Mouse (Mus musculus) liver (tissue): ENCODE measurements around the gene Ankrd55.

Experiments
- DNase-seq: peaks from one replicate; pipeline ENCODE4 v3.0.0-alpha.2; 2020; ENCODE audit warnings: mixed read lengths

Gene Ankrd55

DNA sequence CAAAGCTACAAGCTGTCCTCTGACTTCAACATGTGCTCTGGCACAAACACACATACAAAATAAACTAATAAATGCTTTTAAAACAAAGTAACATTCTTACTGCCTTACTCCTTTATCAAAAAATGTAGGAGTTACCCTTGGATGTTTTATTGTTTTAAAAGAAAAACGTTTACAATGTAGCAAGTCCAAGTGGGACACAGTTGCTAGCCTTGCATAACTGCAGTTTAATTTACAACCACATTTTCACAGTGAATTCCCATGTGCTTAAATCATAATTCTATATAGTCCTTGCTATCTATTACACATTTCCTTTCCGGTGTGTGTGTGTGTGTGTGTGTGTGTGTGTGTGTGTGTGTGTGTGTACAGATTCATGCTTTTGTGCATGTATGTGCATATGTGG lies 57.3 kb downstream of the Ankrd55 start:
- DNase-seq = no peak

DNA sequence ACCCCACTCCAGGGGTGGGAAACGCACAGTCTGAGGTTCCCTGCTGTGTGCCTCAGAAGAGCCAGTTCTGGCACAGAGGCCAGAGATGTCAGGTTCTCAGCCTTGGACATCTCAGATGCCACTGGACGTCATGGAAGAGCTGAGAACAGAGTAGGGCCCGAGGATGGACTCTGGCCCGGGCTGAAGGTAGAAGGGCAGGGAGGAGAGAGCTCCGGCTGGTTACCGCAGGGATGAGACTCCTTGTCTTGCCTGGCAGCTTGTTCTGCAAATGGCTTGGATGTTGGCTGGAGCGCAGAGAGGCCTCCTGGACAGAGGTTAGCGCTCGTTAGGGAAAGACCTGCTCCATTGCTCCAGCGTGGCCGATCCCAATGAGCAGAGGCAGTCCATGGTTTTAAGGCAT lies 57.8 kb downstream of the Ankrd55 start:
- no peak for DNase-seq

DNA sequence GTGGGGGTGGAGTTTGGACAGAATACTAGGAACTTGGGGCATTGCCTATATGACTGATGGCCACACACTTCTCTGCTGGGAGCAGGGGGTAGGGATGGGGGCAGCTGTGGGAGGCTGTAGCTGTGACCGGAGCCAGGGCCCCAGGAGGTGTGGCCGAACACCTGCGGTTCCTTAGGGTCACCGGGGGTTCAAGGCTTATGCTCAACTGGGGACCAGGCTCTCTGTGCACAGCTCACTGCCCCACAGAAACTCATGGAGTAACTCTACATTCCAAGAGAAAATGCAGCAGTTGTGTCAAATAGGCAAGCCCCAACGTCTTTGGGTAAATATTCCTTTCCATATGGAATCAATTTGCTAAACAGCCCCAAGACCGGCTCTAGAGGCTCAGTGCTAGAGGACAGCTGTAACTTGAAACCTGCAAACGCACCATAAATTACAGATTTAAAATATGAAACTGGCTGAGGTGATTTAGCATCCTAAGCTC lies 58.5 kb downstream of the Ankrd55 start:
- DNase-seq = no peak

DNA sequence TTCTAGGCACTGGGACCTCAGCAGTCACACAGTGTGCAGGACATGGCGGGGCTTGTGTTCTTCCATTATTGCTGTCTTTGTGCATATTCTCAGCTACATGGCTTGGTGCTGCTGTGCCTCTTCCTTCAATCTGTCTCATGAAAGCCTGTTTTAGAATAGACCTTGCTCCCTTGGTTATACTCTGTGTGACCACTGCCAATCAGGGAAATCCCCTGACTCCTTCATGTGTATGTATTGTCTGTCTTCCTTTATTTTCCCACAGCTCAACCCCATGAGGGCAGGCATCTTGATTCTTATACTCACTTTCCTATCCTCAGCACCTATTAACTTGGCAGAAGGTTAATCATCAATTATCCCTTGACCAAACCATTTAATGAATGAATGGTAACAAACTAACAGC lies 60.0 kb downstream of the Ankrd55 start:
- DNase-seq = no peak

DNA sequence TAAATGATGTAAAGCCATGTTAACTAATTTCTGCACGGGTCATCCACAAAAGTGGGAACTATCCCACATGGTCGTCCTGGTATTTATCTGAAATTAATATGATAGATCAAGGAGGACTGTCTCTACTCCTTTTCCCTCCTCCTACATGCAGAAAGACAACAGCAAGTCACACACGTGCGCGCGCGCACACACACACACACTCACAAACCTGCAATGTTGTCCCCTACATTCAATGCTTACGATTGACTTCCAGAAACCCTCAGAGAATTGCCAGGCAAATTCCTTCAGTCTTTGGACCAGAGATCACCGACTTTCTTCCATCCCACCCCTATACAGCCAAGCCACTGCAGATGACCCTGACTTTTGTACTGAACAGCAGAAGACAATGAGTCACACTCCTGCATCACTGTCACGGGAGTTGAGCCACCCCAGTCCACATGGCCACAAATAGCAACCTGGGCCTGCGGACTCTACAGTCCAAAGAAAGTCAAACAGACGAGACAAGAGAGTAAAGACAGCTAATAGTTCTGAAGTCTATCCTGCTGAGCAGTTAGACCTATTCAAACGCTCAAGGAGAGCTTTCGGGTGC lies 60.7 kb downstream of the Ankrd55 start:
- DNase-seq = no peak

DNA sequence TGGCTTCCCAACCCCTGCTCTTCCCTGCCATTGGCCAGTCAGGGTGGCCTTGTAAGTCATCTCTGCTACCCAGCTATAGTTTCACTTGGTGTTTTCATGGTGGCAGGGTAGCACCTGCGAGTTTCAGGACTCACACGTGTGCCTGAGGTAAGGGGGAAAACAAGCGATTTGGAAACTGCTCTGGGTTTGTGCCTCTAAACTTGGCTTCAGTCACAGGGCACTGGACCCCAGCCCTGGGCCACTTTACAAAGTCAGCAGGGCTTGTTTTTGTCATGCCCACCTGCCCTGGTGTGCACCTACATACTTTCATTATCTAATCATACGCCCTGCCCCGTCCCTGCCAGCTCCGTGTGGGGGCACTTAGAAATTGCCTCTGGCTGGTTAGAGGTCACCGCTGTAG lies 61.2 kb downstream of the Ankrd55 start:
- DNase-seq = no peak

DNA sequence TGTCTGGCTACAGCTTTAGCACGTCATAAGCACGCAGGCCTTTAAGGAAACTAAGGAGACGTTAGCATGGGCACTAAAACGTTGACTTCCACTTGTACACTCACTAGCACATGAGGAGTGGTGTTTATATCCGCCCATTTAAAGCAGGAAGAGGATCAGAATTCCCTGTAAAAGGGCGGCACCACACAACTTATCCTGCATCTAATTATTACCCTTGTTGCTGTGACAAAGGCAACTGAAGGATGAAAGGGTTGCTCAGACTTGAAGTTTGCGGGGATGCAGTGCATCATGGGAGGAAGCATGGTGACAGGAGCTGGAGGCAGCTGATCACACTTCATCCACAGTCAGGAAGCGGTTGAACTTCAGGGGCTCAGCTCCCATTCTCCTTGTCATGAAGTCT lies 63.7 kb downstream of the Ankrd55 start:
- DNase-seq = no peak

DNA sequence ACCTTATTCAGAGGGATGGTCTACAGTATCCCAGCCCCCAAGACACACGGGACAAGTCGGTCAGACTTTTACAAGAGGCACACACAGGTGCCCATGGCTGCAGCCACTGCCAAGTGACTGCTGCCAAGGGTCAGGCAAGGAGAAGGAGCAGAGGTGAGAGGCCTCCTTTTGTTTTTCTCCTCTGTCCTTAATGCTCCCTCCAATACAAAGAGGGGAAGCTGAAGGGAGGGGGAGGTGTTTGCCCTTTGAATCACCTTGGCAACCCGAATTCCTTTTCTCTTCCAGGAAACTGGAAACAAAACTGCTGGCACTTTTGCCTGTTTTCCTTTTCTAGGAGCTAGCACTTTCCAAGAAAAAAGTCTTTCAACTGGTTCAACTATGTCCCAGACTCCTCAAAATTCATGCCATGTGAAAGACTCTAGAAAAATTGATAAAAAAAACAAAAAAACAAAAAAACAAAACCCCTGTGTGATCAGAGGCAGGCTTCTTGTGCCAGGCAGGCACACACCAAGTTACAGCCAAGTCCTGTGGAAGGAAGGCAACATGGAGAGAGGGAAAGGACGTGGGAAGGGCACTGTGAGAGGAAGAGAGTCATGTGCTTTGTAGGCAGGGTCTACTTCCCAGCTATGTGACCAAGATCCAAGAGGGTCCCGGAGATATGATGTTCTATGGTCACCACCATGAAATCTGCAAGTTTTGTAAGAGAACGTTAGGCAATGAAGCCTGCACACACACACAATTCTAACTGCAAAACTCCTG lies 66.0 kb downstream of the Ankrd55 start:
- no peak for DNase-seq

DNA sequence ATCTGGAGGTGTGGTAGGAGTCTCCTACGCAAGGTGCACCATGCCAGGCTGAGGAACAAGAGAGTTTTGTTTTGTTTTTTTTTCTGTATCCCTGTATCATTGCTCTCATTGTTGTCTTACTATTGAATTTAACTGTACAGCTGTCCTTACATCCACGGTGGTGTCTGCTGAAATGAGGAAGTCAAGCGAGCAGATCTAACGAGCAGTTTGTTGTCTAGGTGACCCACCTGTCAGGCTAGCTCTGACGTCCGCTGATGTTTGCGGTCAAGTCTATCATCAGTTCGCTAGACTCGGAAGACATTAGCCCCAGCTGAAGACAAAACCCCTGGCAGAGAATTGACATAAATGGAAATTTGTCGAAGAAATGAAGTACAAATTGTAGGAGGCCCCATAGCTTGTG lies 66.7 kb downstream of the Ankrd55 start:
- no peak for DNase-seq

DNA sequence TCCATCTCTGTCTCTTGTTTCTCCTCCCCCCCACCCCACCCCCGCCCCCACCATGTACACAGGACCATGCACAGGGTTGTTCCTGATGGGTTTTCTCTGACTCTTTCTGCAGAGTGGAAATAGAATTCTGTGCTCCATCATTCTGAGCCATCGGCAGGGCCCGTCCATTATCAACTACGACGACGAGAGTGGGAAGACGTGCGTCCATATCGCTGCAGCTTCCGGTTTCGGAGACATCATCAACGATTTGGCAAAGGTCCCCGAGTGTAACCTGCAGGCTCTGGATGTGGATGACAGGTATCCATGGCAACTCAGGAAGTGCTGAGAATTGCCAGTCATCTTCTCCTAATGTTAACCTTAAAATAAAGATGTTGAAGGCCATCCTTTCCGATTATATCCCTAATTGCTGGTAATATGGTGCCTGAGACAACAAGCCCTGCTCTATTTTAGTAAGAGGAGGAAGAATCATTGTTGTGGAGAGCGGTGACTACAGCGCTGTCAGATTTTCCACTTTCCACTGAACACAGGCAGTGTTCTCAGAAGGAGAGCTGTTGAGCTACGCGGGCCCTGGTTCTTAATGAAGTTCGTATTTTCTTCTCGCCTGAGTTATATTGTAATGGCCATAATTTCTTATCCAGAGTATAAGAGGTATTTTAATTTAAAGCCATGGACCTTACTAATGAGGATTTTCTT lies 67.7 kb downstream of the Ankrd55 start:
- no peak for DNase-seq

DNA sequence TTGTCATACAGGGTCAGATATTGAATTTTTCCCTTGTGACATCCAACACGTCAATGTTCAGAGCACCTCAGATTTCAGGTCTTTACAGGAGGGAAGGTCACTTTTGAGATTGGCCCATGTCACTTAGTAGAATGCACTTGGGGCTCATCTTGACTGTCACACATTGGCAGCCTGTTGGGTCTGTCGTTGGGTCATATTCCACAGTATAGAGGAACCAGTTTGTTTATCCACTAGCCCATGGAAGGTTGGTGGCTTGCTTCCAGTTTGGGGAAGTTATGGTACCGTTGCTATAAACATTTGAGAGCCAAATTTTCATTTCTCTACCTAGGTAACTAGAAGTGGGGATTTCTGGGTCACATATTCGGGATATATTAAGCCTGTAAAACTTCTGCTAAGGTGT lies 73.3 kb downstream of the Ankrd55 start:
- no peak for DNase-seq

DNA sequence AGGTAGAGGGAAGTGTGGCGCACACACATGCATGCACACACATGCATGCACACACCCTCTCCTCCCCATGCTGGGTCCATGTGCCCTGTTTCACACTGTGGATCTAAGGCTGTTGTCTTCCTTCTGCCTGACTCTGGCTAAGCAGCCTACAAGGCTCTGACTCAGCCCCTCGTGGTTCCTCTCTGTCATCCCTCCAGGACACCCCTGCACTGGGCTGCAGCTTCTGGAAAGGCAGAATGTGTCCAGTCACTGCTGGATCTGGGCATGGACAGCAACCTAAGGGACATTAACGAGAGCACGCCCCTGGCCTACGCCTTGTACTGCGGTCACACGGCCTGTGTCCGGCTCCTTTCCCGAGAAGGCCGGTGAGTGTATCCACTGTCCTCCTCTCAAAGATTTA lies 75.0 kb downstream of the Ankrd55 start:
- no peak for DNase-seq

DNA sequence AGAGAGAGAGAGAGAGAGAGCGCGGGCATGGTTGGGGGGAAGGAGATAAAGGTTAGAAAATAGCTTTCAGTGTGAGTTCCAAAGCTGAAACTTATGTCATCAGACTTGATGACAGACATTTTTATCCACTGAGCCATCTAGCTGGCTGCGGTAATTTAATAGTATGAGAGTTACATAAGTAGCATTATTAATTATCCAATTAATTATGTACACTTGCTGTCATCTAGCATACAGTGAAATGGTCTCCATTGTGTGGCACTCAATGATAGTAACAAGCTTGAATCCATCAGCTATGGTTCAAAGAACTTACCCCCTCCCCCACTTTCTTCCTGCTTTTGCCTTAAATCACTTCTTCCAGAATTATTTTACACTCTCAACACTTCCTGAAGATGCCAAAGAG lies 75.5 kb downstream of the Ankrd55 start:
- DNase-seq = no peak

DNA sequence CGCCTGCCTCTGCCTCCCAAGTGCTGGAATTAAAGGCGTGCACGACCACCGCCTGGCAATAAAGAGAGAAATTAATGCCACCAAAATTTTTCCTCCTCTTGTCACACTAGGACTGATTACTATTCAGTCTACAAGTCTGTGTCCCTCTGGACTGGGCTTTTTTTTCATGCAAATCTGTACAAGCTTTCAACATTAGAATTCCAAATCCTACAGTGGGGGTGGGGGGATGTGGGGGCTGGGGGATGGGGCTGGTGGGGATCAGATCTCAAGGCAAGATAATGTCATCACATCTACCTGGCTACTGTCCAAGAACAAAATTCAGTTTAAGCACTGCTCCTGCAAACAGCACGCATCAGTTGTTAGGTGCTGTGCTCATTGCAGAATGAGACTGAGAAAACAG lies 76.4 kb downstream of the Ankrd55 start:
- DNase-seq = no peak

DNA sequence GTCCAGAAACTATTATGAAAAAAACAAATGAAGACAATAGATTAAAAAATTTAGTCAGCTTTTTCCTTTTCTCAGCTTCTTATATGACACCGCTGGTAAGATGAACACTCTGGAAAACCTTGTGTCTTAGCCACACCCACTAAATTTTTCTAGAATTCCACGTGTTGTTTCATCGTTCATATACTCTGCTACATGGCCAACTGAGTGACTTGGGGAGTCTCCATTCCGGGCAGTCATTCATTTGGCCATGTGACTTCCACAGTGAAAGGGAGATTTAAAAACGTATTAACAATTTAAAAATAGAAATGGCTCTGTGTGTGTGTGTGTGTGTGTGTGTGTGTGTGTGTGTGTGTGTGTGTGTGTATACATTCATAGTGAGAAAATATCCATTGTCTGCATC lies 77.1 kb downstream of the Ankrd55 start:
- no peak for DNase-seq

DNA sequence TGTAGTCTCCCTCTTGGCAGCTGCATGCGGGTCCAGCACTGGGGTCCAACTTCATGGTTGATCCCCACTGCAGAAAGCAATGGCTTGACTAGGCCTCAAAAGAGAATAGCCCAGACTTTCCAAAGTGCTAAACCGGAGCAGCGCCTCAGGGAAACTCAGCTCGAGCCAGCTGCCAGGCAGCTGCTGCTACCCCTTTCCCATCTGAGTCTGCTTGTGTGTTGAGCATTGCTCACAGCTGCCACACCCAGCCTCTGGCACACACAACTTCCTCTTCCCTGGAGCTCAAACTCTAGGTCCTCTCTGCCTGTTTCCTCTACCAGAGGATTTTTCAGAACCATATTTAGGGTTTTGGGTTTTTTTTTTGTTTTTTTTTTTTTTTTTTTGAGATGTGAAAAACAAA lies 77.5 kb downstream of the Ankrd55 start:
- DNase-seq = peak; percentile 13

DNA sequence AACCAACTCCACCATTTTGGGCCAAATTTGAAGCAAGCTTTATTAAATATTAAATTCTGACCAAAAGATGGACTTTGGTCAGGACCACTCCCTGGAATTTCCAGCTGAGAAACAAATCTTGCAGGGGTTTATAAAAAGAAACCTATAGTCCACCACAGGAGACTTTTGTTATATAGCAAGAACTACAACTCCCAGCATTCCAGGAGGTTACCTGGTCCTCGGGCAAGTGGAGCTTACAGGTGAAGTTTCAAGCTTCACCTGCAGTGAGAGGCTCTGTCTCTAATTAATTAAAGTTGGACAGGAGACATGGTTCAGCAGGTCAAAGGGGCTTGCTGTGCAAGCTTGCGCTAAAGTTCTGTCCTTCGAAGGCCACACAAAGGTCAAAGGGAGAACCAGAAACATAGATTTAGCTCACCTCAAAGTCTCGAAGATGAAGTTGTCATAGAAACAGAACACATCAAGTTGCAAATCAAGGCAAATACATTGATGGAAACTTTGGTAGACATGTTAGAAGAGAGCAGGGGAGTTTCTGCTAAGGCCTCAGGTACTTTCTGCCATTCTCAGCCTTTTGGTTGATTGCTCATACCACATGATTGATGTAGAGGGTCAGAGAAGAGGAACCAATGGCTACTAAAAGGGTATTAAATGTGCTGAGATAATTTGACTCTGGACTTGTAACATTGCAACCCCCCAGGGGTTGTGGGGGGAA lies 78.2 kb downstream of the Ankrd55 start:
- DNase-seq = no peak

DNA sequence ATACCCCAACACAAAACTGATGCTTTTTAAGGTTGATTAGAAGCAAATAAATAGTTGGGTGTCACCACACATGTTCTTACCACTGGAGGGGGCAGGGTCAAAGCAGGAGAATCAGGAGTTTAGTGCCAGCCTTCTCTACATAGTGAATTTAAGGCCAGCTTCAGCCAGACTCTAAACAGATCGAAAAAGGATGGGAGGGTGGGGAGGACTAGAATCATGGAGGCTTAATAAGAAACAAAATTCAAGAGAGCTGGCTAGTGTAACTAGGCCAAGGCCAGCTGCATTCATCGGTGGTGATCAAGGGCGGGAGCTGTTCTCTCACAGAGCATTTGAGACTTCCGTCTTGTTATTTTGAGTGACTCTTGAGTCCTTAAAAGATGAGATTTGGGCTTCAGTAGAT lies 83.5 kb downstream of the Ankrd55 start:
- no peak for DNase-seq

DNA sequence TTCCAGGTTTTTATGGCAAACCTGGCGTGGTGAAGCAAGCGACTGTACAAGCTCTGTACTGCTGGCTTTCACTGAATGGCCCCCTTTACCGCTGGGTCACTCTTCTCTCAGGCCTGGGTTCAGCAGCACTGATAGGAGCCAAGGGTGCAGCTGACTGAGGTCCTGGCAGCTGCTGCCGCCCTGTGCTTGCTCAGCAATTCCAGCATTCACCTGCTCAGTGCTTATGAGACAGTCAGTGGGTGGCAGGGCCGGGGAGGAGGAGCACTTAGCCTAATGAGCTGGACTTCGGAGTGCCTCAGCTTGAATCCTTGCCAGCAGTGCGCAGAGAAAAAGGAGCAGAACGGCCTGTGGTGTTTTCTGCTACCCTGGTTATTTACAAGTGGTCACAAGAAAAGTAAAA lies 87.5 kb downstream of the Ankrd55 start:
- peak; percentile 7 for DNase-seq

DNA sequence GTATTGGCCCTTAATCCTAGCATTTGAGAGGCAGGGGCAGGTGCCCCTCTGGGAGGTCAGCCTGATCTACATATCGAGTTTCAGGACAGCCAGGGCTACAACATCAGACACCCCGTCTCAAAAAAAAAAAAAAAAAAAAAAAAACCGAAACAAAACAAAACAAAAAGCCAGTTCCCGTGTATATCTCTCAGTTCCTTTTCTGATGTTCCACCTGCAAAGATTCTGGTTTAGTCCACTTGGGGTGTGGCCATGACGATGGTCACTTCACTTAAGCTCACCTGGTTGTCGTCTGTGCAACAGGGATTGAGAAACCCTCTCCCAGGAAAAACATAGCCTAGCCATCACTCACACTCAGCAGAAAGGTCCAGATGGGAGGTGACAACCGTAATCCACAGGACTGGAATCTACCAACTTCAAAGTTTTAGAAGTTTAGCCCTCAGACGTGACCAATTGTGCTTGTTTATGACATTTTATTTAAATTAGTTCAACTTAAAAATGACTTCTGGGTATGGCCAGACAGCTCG lies 90.6 kb downstream of the Ankrd55 start:
- no peak for DNase-seq

DNA sequence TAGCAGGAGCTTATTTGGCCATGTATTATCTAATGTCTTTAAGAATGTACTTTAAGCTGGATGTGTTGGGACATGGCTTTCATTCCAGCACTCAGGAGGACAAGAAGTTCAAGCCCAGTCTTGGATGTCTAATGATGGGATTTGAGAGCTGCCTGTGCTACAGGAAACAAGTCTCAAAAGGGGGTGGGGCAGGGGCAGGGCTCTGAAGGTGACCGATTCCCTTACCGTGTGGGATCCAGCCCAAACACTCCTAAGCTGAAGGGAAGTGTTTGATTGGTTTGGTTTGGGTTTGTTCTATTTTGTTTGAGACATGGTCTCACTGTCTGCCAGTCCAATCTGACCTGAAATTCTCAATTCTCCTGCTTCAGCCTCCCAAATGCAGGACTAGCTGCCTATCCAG lies 93.2 kb downstream of the Ankrd55 start:
- DNase-seq = no peak

DNA sequence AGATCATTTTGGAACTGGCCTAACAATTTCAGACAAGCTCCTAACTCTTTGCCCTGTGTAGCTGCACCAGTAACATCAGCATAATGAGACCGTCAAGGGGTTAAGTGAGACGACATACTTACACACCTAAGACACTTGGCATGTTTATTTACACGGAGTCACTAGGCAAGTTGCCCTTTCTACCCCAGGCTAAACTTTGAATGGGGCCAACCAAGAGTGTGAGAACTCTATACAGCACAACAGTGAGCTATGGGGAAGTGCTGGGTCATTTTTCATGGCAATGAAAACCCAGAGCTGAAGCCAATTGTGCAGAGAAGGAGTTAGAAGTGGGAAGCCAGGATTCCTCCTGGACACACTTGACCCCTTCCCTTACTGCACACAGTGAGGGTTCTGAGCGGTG lies 94.2 kb downstream of the Ankrd55 start:
- DNase-seq = no peak

DNA sequence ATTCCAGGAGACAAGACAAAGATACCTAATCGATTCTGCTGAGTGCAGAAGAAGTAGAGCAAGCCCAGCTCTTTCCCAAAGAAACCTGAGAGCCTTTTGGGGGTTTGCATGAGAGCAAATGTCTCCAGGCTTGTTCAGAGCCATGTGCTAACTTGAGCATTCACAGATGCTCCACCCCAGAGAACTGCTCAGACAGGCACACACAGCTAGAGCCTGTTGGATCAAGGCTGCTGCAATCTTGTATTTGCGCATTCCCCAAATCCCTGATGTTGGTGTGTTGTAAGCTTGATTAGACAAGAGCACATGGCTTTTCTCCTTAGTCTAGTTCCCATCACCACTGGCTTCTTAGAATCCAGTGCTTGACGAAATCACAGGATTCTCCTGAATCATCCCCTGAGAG lies 94.7 kb downstream of the Ankrd55 start:
- no peak for DNase-seq
